Mouse (Mus musculus): ENCODE results near the gene Prkce. TPM values are rescaled to one million over a fixed set of nuclear protein-coding genes. Genes with fewer than 3 reads are reported as not detected.
A peak's percentile ranks its signal among the peaks of the same experiment; 100 is the strongest.

The Prkce gene
- total RNA-seq, 1 experiment from 2014 or later, result 32.1 TPM

DNA sequence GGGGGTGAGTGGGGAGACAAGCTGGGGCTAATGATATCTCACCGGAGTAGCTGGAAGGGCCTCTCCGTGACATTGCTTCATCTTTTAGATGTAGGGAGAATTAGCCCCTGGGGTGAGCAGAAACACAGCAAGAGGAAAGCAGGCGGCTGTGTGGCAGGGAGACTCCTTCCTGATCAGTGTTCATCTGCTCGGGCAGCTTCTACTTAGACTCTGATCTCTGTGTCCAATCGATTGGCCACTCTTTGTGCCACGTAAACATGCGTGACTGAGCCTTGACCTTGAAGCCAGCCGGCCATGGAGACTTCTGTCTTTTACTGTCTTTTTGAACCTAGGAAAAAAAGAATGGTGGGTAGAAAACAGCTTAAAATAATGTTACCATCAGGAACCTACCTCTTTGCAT lies 247.0 kb downstream of the Prkce start:
- ATAC-seq (ENCODE audit: extremely low read depth, insufficient number of reproducible peaks, low FRiP score, poor library complexity, severe bottlenecking), result no peak

- ATAC-seq (ENCODE audit: extremely low read depth, insufficient number of reproducible peaks, low FRiP score, poor library complexity, severe bottlenecking), result no peak
Measured at GRCm38 (mm10) chr17:86415989-86416388, 248.4 kb downstream of the Prkce start.

GRCm38 (mm10) chr17:86418334-86418733 lies 250.7 kb downstream of the Prkce start:
- no peak for ATAC-seq (ENCODE audit: extremely low read depth, insufficient number of reproducible peaks, low FRiP score, poor library complexity, severe bottlenecking)

GRCm38 (mm10) chr17:86419199-86419598 lies 251.6 kb downstream of the Prkce start:
- ATAC-seq (ENCODE audit: extremely low read depth, insufficient number of reproducible peaks, low FRiP score, poor library complexity, severe bottlenecking), result no peak

DNA sequence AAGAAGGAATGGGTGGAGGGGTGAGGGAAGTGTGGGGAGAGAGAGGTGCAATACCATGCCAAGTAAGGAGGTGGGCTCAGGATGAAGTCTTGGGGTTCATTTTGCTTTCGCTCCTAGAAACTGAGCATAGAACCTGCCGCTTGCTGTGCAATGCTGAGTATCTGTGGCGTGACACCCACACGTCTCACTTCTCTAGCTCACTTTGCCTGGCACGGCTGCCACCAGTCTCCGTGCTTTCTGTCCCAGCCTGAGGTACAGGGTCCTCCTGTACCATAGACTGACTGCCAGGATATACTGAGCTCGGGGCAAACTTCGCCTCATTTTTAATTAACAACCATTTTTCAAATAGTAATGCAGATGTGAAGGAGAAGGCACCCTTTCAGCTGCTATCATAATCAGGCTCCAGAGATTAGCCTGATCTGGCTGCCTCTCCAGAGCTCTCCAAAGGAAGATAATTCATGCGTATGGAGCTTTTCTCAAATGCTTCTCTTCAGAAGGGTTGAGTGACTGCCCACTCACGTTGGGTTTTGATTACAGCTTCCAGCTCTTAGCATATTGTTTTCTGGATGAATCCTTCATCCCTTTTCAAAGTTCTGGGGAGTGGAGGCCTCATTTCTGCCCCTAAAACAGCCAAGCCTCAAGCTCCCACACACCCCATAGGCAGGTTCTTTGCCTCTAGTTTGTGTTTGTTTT lies 253.2 kb downstream of the Prkce start:
- ATAC-seq (ENCODE audit: extremely low read depth, insufficient number of reproducible peaks, low FRiP score, poor library complexity, severe bottlenecking), result no peak

DNA sequence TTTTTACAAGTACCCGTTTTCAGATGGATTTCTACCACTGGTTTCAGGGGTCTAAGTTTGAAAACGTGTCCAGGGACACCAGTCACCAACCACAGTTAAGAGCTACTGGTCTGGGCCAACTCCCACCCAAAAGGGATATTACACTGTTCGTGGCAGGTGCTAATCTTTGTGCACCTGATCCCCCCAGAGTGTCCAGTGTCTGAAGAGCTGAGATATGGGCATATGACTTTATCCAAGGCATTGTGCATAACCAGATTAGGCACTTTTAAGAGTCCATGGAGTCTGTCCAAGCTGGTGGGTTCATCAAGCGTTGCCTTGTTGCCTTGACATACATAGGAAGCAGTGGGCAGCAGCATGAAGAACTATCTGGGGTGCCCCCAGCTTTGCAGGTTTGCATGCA lies 254.4 kb downstream of the Prkce start:
- no peak for ATAC-seq (ENCODE audit: extremely low read depth, insufficient number of reproducible peaks, low FRiP score, poor library complexity, severe bottlenecking)

DNA sequence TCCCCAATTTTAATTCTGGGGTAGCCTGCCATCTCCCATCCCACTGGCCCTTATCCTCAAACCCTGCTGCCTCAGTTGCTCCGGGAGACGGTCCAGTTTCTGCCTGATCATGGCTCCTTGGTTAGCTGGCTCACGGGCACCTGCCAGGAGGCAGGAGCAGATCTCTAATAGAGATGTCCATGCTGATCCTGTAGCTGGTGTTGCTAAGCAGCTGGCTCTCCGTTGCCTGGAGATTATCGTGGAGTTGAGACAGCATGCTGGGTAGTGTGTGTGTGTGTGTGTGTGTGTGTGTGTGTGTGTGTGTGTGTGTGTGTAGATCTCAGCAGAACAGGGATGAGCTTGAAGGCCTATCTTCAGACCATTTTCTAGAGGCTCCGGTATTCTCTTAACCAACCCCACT lies 262.3 kb downstream of the Prkce start:
- ATAC-seq (ENCODE audit: extremely low read depth, insufficient number of reproducible peaks, low FRiP score, poor library complexity, severe bottlenecking), result no peak

GRCm38 (mm10) chr17:86433117-86433516 lies 265.5 kb downstream of the Prkce start:
- no peak for ATAC-seq (ENCODE audit: extremely low read depth, insufficient number of reproducible peaks, low FRiP score, poor library complexity, severe bottlenecking)

GRCm38 (mm10) chr17:86433813-86434212 lies 266.2 kb downstream of the Prkce start:
- ATAC-seq (ENCODE audit: extremely low read depth, insufficient number of reproducible peaks, low FRiP score, poor library complexity, severe bottlenecking), result no peak

DNA sequence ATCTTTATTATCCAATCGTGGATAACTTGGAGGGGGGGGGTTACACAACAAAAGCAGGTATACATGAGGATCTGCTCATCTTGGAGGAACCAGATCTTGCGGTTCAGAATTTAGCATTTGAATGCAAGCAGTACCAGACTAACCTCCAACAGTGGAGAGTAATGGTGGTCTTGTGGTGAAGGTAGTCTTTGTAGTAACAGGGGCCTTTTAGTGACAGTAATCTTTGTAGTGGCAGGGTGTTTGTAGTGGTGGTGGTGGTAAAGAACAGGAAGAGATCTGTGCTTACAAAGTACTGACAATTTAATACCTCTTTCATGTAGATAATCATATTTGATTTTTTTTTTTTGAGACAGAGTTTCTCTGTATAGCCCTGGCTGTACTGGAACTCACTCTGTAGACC lies 267.2 kb downstream of the Prkce start:
- no peak for ATAC-seq (ENCODE audit: extremely low read depth, insufficient number of reproducible peaks, low FRiP score, poor library complexity, severe bottlenecking)

DNA sequence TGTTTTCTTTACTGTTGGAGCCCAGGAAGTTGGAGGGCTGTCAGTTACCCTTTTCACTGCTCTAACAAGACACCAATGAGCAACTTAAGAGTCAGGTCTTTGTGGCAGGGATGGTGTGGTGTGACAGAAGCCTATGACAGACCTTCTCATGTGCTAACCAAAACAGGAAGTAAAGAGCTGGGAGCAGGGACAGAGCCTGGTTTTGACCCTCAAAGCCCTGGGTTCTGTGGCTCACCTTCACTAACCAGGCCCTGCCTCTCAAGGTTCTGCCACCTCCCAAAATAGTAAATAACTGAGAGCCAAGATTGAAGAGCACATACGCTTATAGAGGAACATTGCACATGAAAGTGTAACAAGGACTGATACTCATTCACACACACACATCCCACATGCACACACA lies 268.0 kb downstream of the Prkce start:
- no peak for ATAC-seq (ENCODE audit: extremely low read depth, insufficient number of reproducible peaks, low FRiP score, poor library complexity, severe bottlenecking)

DNA sequence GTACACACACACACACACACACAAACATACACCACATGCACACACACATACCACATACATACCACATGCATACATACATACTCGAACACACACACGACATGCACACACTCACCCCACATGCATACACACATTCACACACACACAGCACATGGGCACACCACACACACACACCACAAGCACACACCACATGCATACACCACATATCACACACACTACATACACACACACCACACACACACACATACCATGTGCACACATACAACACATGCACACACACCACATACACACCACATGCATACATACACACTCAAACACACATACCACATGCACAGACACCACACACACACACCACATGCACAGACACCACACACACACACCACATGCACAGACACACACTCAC lies 268.4 kb downstream of the Prkce start:
- no peak for ATAC-seq (ENCODE audit: extremely low read depth, insufficient number of reproducible peaks, low FRiP score, poor library complexity, severe bottlenecking)

DNA sequence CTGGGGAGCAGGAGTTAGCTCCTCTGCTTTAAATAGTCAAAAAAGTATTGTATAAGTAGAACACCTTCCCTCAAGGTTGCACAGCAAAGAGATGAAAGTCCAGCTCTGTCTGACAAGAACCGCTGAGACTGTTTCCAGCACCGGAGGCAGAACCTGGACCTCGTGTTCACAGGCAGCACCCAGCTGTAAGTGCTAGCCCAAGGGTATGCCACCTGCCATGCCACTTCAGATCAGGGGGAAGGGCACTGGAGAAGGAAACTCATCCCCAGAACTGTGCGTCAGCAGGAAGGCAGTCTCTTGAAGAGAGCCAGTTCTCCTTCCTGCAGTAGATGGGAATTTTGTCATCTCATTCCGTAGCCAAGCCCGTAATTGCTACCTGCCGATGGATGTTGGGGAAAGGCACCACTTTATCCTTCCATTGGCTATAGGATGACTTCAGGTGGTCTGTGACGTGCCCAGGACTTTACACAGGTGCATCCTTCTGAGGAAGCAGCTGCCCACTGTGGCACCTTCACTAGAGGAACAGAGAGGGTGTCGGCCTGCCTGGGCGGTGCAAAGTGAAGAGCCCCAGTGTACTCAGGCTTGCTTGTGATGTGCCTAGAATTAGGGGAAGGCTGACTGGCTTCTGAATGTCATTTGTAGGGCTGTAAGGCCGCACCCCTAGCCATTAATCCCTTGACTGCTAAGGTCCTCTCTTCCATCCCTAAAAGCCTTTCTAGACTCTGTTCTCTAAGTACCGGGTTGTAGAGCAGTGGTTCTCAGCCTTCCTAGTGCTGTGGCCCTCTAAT lies 269.2 kb downstream of the Prkce start:
- peak; percentile 32; the same call in 1 of the 2 replicates for ATAC-seq (ENCODE audit: extremely low read depth, insufficient number of reproducible peaks, low FRiP score, poor library complexity, severe bottlenecking)

DNA sequence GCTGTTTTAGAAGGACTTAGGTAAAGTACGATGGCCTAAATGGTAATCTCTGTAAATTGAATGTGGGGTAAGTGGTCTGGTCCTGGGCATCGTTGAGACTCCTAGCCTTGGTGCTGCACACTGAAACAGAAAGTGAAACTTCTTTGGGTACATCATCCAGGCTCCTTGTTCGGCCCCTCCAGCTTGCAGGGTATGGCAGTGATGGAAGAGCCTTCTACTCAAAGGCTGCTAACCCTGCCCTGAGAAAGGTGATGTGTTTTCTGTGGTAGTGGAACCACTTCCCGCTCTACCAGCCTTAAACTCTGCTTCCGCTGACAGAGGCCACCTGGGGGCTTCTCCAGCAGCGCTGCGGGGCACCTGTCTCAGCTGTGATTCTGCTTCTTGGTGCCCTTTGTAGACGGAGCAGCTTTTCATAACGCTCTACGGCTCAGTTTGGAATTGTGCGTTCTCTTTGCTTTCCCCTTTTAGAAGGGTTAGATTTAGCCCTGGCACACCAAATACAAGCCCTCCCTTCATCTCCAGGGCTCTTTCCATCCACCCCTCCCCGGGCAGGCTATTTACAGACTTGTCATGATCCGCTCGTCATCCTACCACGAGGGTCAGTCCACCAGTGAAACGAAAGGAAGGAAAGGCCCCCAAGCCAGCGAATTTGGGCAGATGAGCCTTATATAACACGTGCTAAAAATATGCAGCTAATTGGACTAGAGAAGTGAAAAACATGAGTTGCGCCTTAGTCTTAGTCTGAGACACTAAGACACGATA lies 270.1 kb downstream of the Prkce start:
- ATAC-seq (ENCODE audit: extremely low read depth, insufficient number of reproducible peaks, low FRiP score, poor library complexity, severe bottlenecking), result peak; percentile 45

DNA sequence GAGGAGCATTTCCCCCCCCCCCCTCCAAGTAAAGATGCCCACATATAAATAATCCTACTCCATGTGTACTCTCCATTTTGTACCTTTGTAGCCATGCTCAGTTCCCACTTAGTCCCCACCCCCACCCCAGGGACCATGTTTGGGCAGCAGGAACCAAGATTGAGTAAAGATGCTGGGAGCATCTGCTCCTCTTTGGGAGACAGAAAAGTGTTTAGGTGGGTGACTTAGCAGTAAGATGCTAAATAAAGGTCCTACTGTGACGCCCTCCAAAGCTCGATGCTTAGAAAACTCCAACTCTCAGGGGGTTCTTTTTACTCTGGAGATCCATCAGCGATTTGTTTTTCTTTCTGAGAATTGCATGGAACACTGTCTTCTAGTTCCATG lies 270.7 kb downstream of the Prkce start:
- no peak for ATAC-seq (ENCODE audit: extremely low read depth, insufficient number of reproducible peaks, low FRiP score, poor library complexity, severe bottlenecking)

- ATAC-seq (ENCODE audit: extremely low read depth, insufficient number of reproducible peaks, low FRiP score, poor library complexity, severe bottlenecking), result no peak
Measured at GRCm38 (mm10) chr17:86438763-86439162, 271.2 kb downstream of the Prkce start.

GRCm38 (mm10) chr17:86441098-86441497 lies 273.5 kb downstream of the Prkce start:
- no peak for ATAC-seq (ENCODE audit: extremely low read depth, insufficient number of reproducible peaks, low FRiP score, poor library complexity, severe bottlenecking)

DNA sequence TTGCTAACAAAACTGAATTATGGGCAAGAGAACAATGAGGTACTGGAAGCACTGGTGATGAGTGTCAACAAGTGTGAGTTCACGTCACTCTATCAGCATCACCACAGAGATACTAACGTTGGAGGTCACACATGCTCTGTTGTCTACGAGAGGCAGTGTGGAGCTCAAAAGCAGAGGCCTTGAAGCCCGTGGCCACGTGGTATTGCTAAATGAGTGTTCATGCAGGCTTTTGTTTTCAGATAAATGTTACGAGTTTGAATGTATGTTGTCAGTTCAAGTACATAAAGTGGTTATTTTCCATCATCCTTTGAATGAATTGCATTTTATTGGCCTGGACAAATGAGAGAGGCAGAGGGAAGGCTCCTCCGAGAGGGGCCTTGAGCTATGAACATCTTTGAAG lies 276.3 kb downstream of the Prkce start:
- ATAC-seq (ENCODE audit: extremely low read depth, insufficient number of reproducible peaks, low FRiP score, poor library complexity, severe bottlenecking), result no peak

GRCm38 (mm10) chr17:86444578-86445419 lies 277.2 kb downstream of the Prkce start:
- peak; percentile 88 for ATAC-seq (ENCODE audit: extremely low read depth, insufficient number of reproducible peaks, low FRiP score, poor library complexity, severe bottlenecking)
